Mouse (Mus musculus): Measurements from ENCODE around the gene Cnot6l. TPM values are rescaled to one million over a fixed set of nuclear protein-coding genes. Genes with fewer than 3 reads are reported as not detected.
A peak's percentile ranks its signal among the peaks of the same experiment; 100 is the strongest.

Cnot6l gene
- total and polyA plus RNA-seq, 3 experiments, result 6.8 to 54.3 (median 49.6) TPM

- no peak for DNase-seq
- TF ChIP-seq CTCF (IDR thresholded peaks at IDR 0.05), result no peak
- TF ChIP-seq POLR2A (IDR thresholded peaks at IDR 0.05; ENCODE audit: insufficient read depth, low read depth, low read length), result no peak
- no peaks in the 10 kb centered on the region for H3K36me3 ChIP-seq (ENCODE audit: control insufficient read depth, insufficient read depth, low read length)
- no peaks in the 10 kb centered on the region for H3K4me1 ChIP-seq (ENCODE audit: control insufficient read depth, insufficient read depth, low read length)
- H3K4me3 ChIP-seq, result no peak overlapping the region
- WGBS, result 25% methylated on average over 7 of the region's 7 CpGs
- intact Hi-C loops (cut with DNase I), result no loop called here
- H3K79me2 ChIP-seq (replicated peaks; ENCODE audit: control insufficient read depth, insufficient read depth, low read length), result no peaks in the 10 kb centered on the region
- H3K27me3 ChIP-seq (ENCODE audit: control insufficient read depth, insufficient read depth, low read length), result no peaks in the 10 kb centered on the region
- H3K27ac ChIP-seq, result no peak overlapping the region
- no peak overlapping the region for H3K9ac ChIP-seq (ENCODE audit: low read depth, low read length)
These were observed 122.4 kb downstream of the Cnot6l start for GRCm38 (mm10) chr5:96041507-96042104.

DNA sequence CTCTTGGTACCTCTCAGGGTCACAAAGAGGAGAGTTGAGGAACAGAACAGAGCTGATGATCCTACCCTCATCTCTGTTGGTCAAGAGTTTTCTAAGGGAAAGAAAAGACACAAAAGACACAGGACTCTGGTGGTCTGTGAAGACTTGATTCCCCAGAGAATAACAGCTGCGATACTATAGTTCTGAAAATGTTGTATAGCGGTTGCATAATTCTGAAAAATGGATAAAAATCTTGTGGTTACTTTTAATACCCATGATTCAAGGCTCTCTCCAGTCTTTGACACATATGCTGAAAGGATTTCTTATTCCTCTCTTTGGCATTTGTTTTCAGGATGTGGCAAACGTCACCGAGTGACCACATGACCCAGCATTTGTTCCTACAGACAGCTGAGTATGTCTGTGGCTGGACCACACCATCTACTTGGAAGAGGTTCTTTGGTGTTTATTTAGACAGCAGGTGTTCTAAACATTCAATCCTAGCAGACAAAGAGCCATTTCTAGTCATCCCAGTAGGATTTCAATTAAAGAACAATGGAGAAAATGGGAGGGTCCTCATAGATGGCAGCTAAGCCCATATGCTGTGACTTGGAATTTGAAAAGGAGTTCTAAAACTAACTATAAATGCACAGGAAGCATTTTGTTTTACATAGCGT, 124.7 kb downstream of the Cnot6l start:
- H3K4me3 ChIP-seq, result no peak overlapping the region
- no peak overlapping the region for H3K9ac ChIP-seq (ENCODE audit: low read depth, low read length)
- intact Hi-C loops (cut with DNase I), result no loop called here
- no peak for DNase-seq
- H3K79me2 ChIP-seq (replicated peaks; ENCODE audit: control insufficient read depth, insufficient read depth, low read length), result no peaks in the 10 kb centered on the region
- H3K4me1 ChIP-seq (ENCODE audit: control insufficient read depth, insufficient read depth, low read length), result no peaks in the 10 kb centered on the region
- H3K27ac ChIP-seq, result no peak overlapping the region
- TF ChIP-seq CTCF (IDR thresholded peaks at IDR 0.05), result no peak
- TF ChIP-seq EP300 (IDR thresholded peaks at IDR 0.05; ENCODE audit: insufficient read depth, low read depth, low read length), result no peak
- TF ChIP-seq POLR2A (IDR thresholded peaks at IDR 0.05; ENCODE audit: insufficient read depth, low read depth, low read length), result no peak
- H3K36me3 ChIP-seq (ENCODE audit: control insufficient read depth, insufficient read depth, low read length), result no peaks in the 10 kb centered on the region
- no peaks in the 10 kb centered on the region for H3K27me3 ChIP-seq (ENCODE audit: control insufficient read depth, insufficient read depth, low read length)
- 75% methylated on average over 5 of the region's 5 CpGs for WGBS

- no peak for DNase-seq
- Histone ChIP-seq H3K36me3 (ENCODE audit: control insufficient read depth, insufficient read depth, low read length) (no peaks in the 10 kb centered on the region), H3K9ac (ENCODE audit: low read depth, low read length) (no peak overlapping the region), H3K27me3 (ENCODE audit: control insufficient read depth, insufficient read depth, low read length) (no peaks in the 10 kb centered on the region), H3K79me2 (replicated peaks; ENCODE audit: control insufficient read depth, insufficient read depth, low read length) (no peaks in the 10 kb centered on the region), H3K27ac (no peak overlapping the region), H3K4me1 (ENCODE audit: control insufficient read depth, insufficient read depth, low read length) (no peaks in the 10 kb centered on the region), H3K4me3 (no peak overlapping the region)
- TF ChIP-seq POLR2A (IDR thresholded peaks at IDR 0.05; ENCODE audit: insufficient read depth, low read depth, low read length) (no peak), EP300 (IDR thresholded peaks at IDR 0.05; ENCODE audit: insufficient read depth, low read depth, low read length) (no peak), CTCF (IDR thresholded peaks at IDR 0.05) (no peak)
- intact Hi-C loops (cut with DNase I), result no loop called here
- 45% methylated on average over 8 of the region's 8 CpGs for whole genome bisulfite sequencing
These were observed 126.3 kb downstream of the Cnot6l start for GRCm38 (mm10) chr5:96037684-96038121.

- Histone ChIP-seq H3K4me3 (no peak overlapping the region), H3K4me1 (ENCODE audit: control insufficient read depth, insufficient read depth, low read length) (no peaks in the 10 kb centered on the region), H3K36me3 (ENCODE audit: control insufficient read depth, insufficient read depth, low read length) (no peaks in the 10 kb centered on the region), H3K79me2 (replicated peaks; ENCODE audit: control insufficient read depth, insufficient read depth, low read length) (no peaks in the 10 kb centered on the region), H3K27me3 (ENCODE audit: control insufficient read depth, insufficient read depth, low read length) (no peaks in the 10 kb centered on the region), H3K27ac (no peak overlapping the region), H3K9ac (ENCODE audit: low read depth, low read length) (no peak overlapping the region)
- TF ChIP-seq POLR2A (IDR thresholded peaks at IDR 0.05; ENCODE audit: insufficient read depth, low read depth, low read length) (no peak), CTCF (IDR thresholded peaks at IDR 0.05) (peak; percentile 11; the same call in 1 of the 2 replicates)
- no peak for DNase-seq
- WGBS, result 57% methylated on average over 7 of the region's 7 CpGs
- intact Hi-C loops (cut with DNase I), result no loop called here
These were observed 127.8 kb downstream of the Cnot6l start for GRCm38 (mm10) chr5:96036125-96036672.

- WGBS, result 33% methylated on average over 1 of the region's 1 CpGs
These were observed 129.9 kb downstream of the Cnot6l start for GRCm38 (mm10) chr5:96034101-96034500.

GRCm38 (mm10) chr5:96029821-96030220, 134.2 kb downstream of the Cnot6l start:
- Histone ChIP-seq H3K4me3 (no peak overlapping the region), H3K4me1 (ENCODE audit: control insufficient read depth, insufficient read depth, low read length) (no peaks in the 10 kb centered on the region), H3K27me3 (ENCODE audit: control insufficient read depth, insufficient read depth, low read length) (no peaks in the 10 kb centered on the region), H3K27ac (no peak overlapping the region), H3K9ac (ENCODE audit: low read depth, low read length) (no peak overlapping the region), H3K36me3 (ENCODE audit: control insufficient read depth, insufficient read depth, low read length) (no peaks in the 10 kb centered on the region), H3K79me2 (replicated peaks; ENCODE audit: control insufficient read depth, insufficient read depth, low read length) (no peaks in the 10 kb centered on the region)
- intact Hi-C loops (cut with DNase I), result no loop called here
- TF ChIP-seq POLR2A (IDR thresholded peaks at IDR 0.05; ENCODE audit: insufficient read depth, low read depth, low read length) (no peak), CTCF (IDR thresholded peaks at IDR 0.05) (no peak), EP300 (IDR thresholded peaks at IDR 0.05; ENCODE audit: insufficient read depth, low read depth, low read length) (no peak)
- DNase-seq, result no peak
- 76% methylated on average over 2 of the region's 2 CpGs for WGBS

More at GRCm38 (mm10) chr5:96034101-96034500, 129.9 kb downstream of the Cnot6l start:
- Histone ChIP-seq H3K4me3 (no peak overlapping the region), H3K27ac (no peak overlapping the region), H3K36me3 (ENCODE audit: control insufficient read depth, insufficient read depth, low read length) (no peaks in the 10 kb centered on the region), H3K9ac (ENCODE audit: low read depth, low read length) (no peak overlapping the region), H3K4me1 (ENCODE audit: control insufficient read depth, insufficient read depth, low read length) (no peaks in the 10 kb centered on the region), H3K27me3 (ENCODE audit: control insufficient read depth, insufficient read depth, low read length) (no peaks in the 10 kb centered on the region), H3K79me2 (replicated peaks; ENCODE audit: control insufficient read depth, insufficient read depth, low read length) (no peaks in the 10 kb centered on the region)
- TF ChIP-seq EP300 (IDR thresholded peaks at IDR 0.05; ENCODE audit: insufficient read depth, low read depth, low read length), result no peak
- no peak for TF ChIP-seq POLR2A (IDR thresholded peaks at IDR 0.05; ENCODE audit: insufficient read depth, low read depth, low read length)
- TF ChIP-seq CTCF (IDR thresholded peaks at IDR 0.05), result no peak
- DNase-seq, result no peak
- intact Hi-C loops (cut with DNase I), result no loop called here

Other genes with a start within 250 kb of the Cnot6l start
- gene Cxcl13, start 207.2 kb downstream of the Cnot6l start, total RNA-seq (2021), result 1 to 10 TPM; 1.6 to 2.7 TPM
- gene Cxcl13, start 207.2 kb downstream of the Cnot6l start, polyA plus RNA-seq (2012; rRNA removed), result 1.3 and 1.5 TPM in 2 replicates
- gene Mrpl1, start 45.3 kb upstream of the Cnot6l start, total RNA-seq (2021), result 10 to 100 TPM; 25.8 to 27.4 TPM
- 4.8 and 9.0 TPM in 2 replicates for gene Mrpl1, start 45.3 kb upstream of the Cnot6l start, polyA plus RNA-seq (2012; rRNA removed)
- gene Fras1, start 209.8 kb upstream of the Cnot6l start, total RNA-seq (2021), result 1 to 10 TPM; 1.3 to 1.6 TPM
- gene Fras1, start 209.8 kb upstream of the Cnot6l start, polyA plus RNA-seq (2012; rRNA removed), result 1.00 and 1.2 TPM in 2 replicates

Data from heart, adult 2 months (tissue).